Mouse (Mus musculus) stomach, embryonic 16.5 days (tissue): Measurements from ENCODE around the gene Sbk1. TPM values are rescaled to one million over a fixed set of nuclear protein-coding genes. Genes with fewer than 3 reads are reported as not detected.

ENCODE experiments used
- ATAC-seq: fragments of 200-750 bp; cut with Nextera tagmentation; 2 replicates; pipeline ENCODE4 v1.8.0; 2017; ENCODE audit warnings: moderate number of reproducible peaks, moderate TSS enrichment; ENCODE audit not compliant: insufficient read depth, low FRiP score
- H3K27ac ChIP-seq: fragments of 300-500 bp; sonication (generic); 2 replicates; pipeline ENCODE4 v1.5.1; 2014; ENCODE audit warnings: low read length
- H3K27me3 ChIP-seq: fragments of 300-500 bp; sonication (generic); 2 replicates; pipeline ENCODE4 v1.6.1; 2014; ENCODE audit warnings: low read length, control low read depth, mixed read lengths; ENCODE audit not compliant: control insufficient read depth, insufficient read depth
- H3K36me3 ChIP-seq: fragments of 300-500 bp; sonication (generic); 2 replicates; pipeline ENCODE4 v1.6.1; 2014; ENCODE audit warnings: low read length; ENCODE audit not compliant: control insufficient read depth, insufficient read depth
- H3K4me1 ChIP-seq: fragments of 300-500 bp; sonication (generic); 2 replicates; pipeline ENCODE4 v1.6.1; 2014; ENCODE audit warnings: low read length, control low read depth, mixed read lengths; ENCODE audit not compliant: control insufficient read depth, insufficient read depth
- H3K4me2 ChIP-seq: fragments of 300-500 bp; sonication (generic); 2 replicates; pipeline ENCODE4 v1.6.1; 2014; ENCODE audit warnings: low read depth, low read length, mixed read lengths
- H3K4me3 ChIP-seq: fragments of 300-500 bp; sonication (generic); replicated peaks from 2 replicates; pipeline ENCODE4 v1.5.1; 2014; ENCODE audit warnings: mild to moderate bottlenecking, low read length
- H3K9ac ChIP-seq: fragments of 300-500 bp; sonication (generic); 2 replicates; pipeline ENCODE4 v1.6.1; 2014; ENCODE audit warnings: low read length
- H3K9me3 ChIP-seq: fragments of 300-500 bp; sonication (generic); replicated peaks from 2 replicates; pipeline ENCODE4 v1.6.1; 2016; ENCODE audit warnings: low read length, control low read depth; ENCODE audit not compliant: control insufficient read depth
- WGBS: fragments of 180-500 bp; shearing (Covaris S2); extraction: QIAGEN DNeasy Blood & Tissue Kit; methylation state at CpG from one replicate; pipeline ENCODE4 v1.1.7; 2014; 5-methylcytosine and 5-hydroxymethylcytosine counted together
- polyA plus RNA-seq: library from polyadenylated mRNA; unstranded; fragments of >200 nt; fragmentation: Nextera tagmentation; extraction: Ambion mirVana; gene quantifications from 2 replicates; pipeline ENCODE4 v1.2.1, GENCODE M21; 2015

Sbk1 gene
- polyA plus RNA-seq, 1 experiment from 2014 or later: 9.7 TPM

DNA sequence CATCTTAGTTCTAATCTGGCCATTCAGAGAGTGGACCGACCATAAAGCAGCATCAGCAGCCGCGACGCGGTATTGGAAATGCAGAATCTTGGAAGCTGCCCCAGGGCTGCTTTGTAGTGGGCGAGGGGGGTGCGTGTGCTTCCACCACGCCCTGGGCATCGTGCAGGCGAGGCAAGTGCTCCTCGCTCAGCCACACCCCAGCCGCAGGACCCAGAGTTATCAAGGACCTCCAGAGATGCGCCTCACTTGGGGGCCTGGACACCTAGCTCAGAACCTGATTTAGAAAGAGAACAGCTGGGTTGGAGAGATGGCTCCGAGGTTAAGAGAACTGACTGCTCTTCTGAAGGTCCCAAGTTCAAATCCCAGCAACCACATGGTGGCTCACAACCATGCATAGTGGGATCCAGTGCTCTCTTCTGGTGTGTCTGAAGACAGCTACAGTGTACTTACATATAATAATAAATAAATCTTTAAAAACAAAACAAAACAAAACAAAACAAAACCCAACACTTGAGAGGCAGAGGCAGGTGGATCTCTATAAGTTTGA lies 31.5 kb upstream of the Sbk1 start:
- no peaks in the 10 kb centered on the region for H3K9me3 ChIP-seq
- no peak for ATAC-seq
- 76% methylated on average over 14 of the region's 14 CpGs for WGBS

DNA sequence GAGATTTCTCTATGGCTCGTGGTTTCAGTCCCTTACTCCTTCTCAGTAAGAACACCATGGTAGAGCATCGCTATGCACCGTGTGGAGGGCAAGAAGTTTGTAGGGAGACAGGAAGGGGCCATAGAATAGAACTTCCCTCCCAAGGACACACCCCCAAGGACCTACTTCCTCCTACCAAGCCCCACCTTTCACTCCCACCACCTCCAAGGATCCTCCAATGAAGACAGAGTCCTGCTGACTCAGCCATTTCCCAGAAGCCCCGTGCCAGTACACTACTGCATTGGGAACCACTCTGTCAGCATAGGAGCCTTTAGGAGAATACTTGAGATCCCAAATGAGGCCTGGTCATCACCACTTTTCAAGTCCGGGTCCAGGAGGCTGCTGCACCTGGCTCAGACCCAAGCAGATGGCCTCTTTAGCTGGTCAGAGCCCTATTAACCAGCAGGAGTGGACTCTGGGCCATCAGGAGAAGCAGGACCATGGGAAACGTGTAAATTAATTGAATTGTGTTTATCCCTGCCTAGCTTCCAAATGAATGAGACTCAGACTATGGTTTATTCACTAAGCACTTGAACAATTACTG lies 28.2 kb upstream of the Sbk1 start:
- WGBS: 70% methylated on average over 6 of the region's 6 CpGs
- Histone ChIP-seq H3K27me3 (no peaks in the 10 kb centered on the region), H3K9me3 (no peaks in the 10 kb centered on the region), H3K27ac (no peak overlapping the region), H3K4me3 (no peak overlapping the region), H3K4me2 (no peak overlapping the region), H3K9ac (no peak overlapping the region), H3K36me3 (no peaks in the 10 kb centered on the region), H3K4me1 (no peaks in the 10 kb centered on the region; the same call in 1 of the 2 replicates)
- ATAC-seq: no peak

More for the DNA sequence above, 31.5 kb upstream of the Sbk1 start:
- Histone ChIP-seq H3K27me3 (no peaks in the 10 kb centered on the region), H3K9ac (no peak overlapping the region), H3K36me3 (no peaks in the 10 kb centered on the region), H3K4me3 (no peak overlapping the region), H3K27ac (no peak overlapping the region), H3K4me2 (no peak overlapping the region), H3K4me1 (no peaks in the 10 kb centered on the region)

DNA sequence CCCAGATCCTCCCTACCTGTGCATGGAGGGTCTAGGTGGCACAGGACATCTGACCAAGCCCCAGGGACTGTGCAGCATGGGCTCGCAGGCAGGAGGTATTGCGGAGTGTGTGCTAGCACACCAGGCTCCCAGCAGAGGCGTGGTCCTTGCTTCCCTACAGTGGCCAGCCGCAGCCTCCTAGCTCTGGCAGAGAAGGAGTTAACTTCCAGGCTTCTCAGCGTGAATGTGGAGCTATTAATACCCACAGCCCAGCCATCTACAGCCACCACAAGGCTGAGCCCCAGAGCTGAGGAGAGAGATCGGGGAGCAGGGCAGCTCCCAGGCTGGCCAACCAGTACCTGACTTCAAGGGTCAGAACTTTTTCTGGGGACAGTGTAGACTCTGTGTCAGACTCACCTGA lies 24.3 kb upstream of the Sbk1 start:
- no peak overlapping the region for H3K27ac ChIP-seq
- no peaks in the 10 kb centered on the region for H3K27me3 ChIP-seq
- no peaks in the 10 kb centered on the region for H3K9me3 ChIP-seq
- H3K9ac ChIP-seq: no peak overlapping the region; the same call in 1 of the 2 replicates
- no peaks in the 10 kb centered on the region for H3K36me3 ChIP-seq
- 0 out of 2 replicates have a peak overlapping the region, but pooled peaks have one; percentile 30 for H3K4me2 ChIP-seq
- 8% methylated on average over 6 of the region's 6 CpGs for WGBS
- H3K4me3 ChIP-seq: no peak overlapping the region
- peak; percentile 69 for ATAC-seq
- H3K4me1 ChIP-seq: no peaks in the 10 kb centered on the region; the same call in 1 of the 2 replicates

DNA sequence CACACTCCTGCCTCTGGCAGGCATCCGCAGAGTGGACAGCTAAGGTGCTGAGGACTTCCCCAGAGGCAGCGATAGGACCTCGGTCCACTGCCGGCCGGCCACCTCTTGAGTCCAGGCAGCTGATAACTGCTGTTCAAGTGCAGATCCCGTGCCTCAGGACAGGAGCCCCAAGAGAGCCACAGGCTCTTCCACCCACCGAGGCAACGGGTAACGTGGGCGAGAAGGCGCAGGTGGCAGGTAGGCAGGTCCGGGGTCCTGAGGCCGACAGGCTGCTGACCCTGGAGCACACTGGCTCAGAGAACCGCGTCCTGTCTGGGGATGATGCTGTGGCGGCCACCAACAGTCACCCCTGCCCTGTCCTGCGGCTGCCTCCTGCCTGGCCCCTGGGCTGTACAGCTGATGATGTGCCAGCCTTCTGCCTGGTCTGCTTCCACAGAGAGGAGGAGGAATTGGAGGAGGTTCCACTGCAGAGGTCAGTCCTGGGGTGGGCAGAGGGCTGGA lies 23.7 kb upstream of the Sbk1 start:
- Histone ChIP-seq H3K4me2 (0 out of 2 replicates have a peak overlapping the region, but pooled peaks have one; percentile 30), H3K27me3 (no peaks in the 10 kb centered on the region), H3K27ac (no peak overlapping the region), H3K4me3 (0 out of 2 replicates have a peak overlapping the region, but pooled peaks have one; percentile 6), H3K36me3 (no peaks in the 10 kb centered on the region), H3K9me3 (no peaks in the 10 kb centered on the region), H3K9ac (peak overlapping the region; percentile 16; the same call in 1 of the 2 replicates), H3K4me1 (no peaks in the 10 kb centered on the region; the same call in 1 of the 2 replicates)
- ATAC-seq: no peak
- WGBS: 45% methylated on average over 17 of the region's 17 CpGs

DNA sequence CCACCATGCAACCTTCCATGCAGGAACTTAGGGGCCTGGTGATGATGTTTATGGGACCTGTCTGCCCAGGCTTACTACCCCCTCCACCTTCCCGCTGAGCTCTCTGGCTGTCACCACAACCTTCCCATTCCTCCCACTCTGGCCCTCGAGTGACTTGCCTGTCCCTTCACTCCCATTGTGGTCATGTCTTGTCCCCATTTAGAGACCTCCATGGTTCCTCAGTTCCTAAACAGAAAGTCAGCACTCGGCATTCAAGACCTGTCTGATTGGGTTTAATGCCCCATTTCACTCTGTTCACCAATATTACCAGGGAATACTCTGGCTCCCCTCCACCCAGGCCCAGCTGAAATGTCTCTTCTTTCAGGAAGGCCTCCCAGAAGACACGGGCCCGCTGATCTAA lies 23.3 kb upstream of the Sbk1 start:
- 72% methylated on average over 5 of the region's 5 CpGs for WGBS
- Histone ChIP-seq H3K4me3 (no peak overlapping the region), H3K36me3 (no peaks in the 10 kb centered on the region), H3K9me3 (no peaks in the 10 kb centered on the region), H3K9ac (no peak overlapping the region; the same call in 1 of the 2 replicates), H3K4me1 (no peaks in the 10 kb centered on the region; the same call in 1 of the 2 replicates), H3K27me3 (no peaks in the 10 kb centered on the region), H3K27ac (no peak overlapping the region), H3K4me2 (no peak overlapping the region)
- no peak for ATAC-seq

DNA sequence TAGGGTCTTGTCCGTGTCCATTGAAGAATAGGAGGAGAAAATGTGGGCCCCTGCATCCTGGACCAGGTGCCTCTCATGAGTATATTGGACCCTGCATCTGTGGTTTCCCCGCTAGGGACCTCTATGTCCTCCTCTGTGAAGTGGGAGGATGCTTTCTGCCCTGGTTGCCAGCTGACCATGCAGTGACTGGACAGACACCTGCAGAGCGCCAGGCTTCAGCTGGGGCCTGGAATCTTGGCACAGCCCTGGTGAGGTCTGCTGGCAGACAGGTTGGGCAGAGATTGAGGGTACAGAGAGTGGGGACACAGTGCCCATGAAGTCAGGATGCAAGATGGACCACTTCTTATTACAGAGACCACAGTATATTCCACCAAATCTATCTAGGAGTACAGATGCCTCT lies 22.4 kb upstream of the Sbk1 start:
- H3K9me3 ChIP-seq: no peaks in the 10 kb centered on the region
- H3K4me2 ChIP-seq: no peak overlapping the region
- H3K4me3 ChIP-seq: no peak overlapping the region
- H3K36me3 ChIP-seq: no peaks in the 10 kb centered on the region
- no peaks in the 10 kb centered on the region for H3K27me3 ChIP-seq
- H3K4me1 ChIP-seq: no peaks in the 10 kb centered on the region; the same call in 1 of the 2 replicates
- ATAC-seq: no peak
- H3K27ac ChIP-seq: no peak overlapping the region
- 92% methylated on average over 3 of the region's 3 CpGs for WGBS
- no peak overlapping the region for H3K9ac ChIP-seq

DNA sequence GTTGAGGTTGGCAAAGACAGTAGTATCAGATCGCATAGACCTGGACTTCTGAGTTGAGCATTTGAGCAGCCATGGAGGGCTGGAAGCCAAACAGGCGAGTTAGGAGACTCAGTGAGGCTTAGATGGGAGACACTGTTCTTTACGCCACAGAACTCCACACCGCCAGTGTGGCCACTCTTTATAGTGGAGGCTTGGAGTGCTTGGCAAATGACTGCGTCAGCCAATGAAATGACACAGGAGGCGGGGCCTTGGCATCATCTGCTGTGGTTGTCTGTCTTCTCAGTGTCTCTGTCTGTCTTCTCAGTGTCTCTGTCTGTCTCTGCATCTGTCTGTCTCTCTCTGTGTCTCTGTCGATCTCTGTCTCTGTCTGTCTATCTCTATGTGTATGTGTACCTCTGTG lies 21.9 kb upstream of the Sbk1 start:
- H3K36me3 ChIP-seq: no peaks in the 10 kb centered on the region
- H3K27ac ChIP-seq: no peak overlapping the region
- no peak for ATAC-seq
- H3K4me3 ChIP-seq: no peak overlapping the region
- no peaks in the 10 kb centered on the region for H3K27me3 ChIP-seq
- no peak overlapping the region for H3K4me2 ChIP-seq
- no peaks in the 10 kb centered on the region for H3K9me3 ChIP-seq
- H3K4me1 ChIP-seq: no peaks in the 10 kb centered on the region; the same call in 1 of the 2 replicates
- WGBS: 78% methylated on average over 7 of the region's 7 CpGs
- no peak overlapping the region for H3K9ac ChIP-seq

DNA sequence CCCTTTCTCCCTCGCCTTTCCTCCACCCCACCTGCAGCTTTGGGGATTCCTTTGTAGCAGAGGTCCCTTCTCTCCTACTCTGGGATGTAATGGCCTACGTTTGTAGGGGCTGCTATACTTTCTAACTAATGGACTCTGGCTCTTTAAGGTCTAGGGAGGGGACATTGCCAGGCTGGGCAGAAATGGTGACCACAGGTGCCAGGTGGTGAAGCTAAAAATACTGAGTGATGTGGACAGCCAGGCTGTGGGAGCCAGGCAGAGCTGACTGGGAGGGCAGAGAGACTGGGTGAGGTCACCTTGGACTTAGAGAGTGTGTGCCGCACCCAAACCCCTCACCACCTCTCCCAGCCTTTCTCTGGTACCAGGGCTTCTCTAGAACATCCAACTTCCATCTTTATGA lies 20.7 kb upstream of the Sbk1 start:
- Histone ChIP-seq H3K4me3 (no peak overlapping the region), H3K36me3 (no peaks in the 10 kb centered on the region), H3K4me2 (no peak overlapping the region), H3K9ac (no peak overlapping the region), H3K27me3 (no peaks in the 10 kb centered on the region), H3K4me1 (no peaks in the 10 kb centered on the region; the same call in 1 of the 2 replicates), H3K27ac (no peak overlapping the region), H3K9me3 (no peaks in the 10 kb centered on the region)
- ATAC-seq: no peak
- 58% methylated on average over 3 of the region's 3 CpGs for WGBS

DNA sequence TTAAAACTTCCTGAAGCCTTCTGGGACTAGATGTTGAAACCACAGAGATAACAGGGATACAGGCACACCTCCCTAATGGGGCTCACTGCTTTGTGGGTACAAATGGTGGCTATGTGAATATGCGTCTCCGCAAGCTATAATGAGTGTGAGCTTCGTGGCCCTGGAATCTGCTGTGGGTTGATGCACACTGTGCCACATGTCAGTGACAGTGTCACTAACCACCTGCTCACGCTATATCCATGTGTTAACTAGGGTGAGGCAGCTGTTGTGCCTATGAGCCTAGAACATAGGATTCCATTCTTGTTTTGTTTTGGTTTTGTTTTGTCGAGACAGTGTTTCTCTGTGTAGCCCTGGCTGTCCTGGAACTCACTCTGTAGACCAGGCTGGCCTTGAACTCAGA lies 20.2 kb upstream of the Sbk1 start:
- H3K36me3 ChIP-seq: no peaks in the 10 kb centered on the region
- no peak overlapping the region for H3K4me3 ChIP-seq
- whole genome bisulfite sequencing: 81% methylated on average over 5 of the region's 5 CpGs
- H3K27ac ChIP-seq: no peak overlapping the region
- H3K4me1 ChIP-seq: no peaks in the 10 kb centered on the region; the same call in 1 of the 2 replicates
- no peaks in the 10 kb centered on the region for H3K27me3 ChIP-seq
- ATAC-seq: no peak
- no peaks in the 10 kb centered on the region for H3K9me3 ChIP-seq
- H3K4me2 ChIP-seq: no peak overlapping the region
- H3K9ac ChIP-seq: no peak overlapping the region
